Mouse (Mus musculus) spleen, adult 2 months (tissue): ENCODE measurements around the gene Lix1l.

Experiments used
- CTCF ChIP-seq: fragments of 200-500 bp; IDR thresholded peaks from 2 replicates; pipeline ENCODE4 v1.5.1; 2011; ENCODE audit warnings: mild to moderate bottlenecking, inconsistent platforms; ENCODE audit not compliant: insufficient read depth, insufficient read length, insufficient replicate concordance; ENCODE audit errors: extremely low read depth
- POLR2A ChIP-seq: fragments of 200-500 bp; IDR thresholded peaks from 2 replicates; pipeline ENCODE4 v1.6.1; 2011; ENCODE audit warnings: low read depth, low read length, inconsistent platforms

- TF ChIP-seq POLR2A (no peak), CTCF (no peak)
Measured at GRCm38 (mm10) chr3:96671519-96671918, 70.6 kb downstream of the Lix1l start.
